Mouse (Mus musculus): Measurements from ENCODE around the gene Suz12. TPM values are rescaled to one million over a fixed set of nuclear protein-coding genes. Genes with fewer than 3 reads are reported as not detected.
"Not testable (repeated sequence)": the region's sequence is repeated elsewhere in the genome, so short reads cannot be mapped to it uniquely, and the experiment has no call there.

The Suz12 gene
- polyA plus RNA-seq, 1 experiment from 2014 or later = 15.8 TPM

DNA sequence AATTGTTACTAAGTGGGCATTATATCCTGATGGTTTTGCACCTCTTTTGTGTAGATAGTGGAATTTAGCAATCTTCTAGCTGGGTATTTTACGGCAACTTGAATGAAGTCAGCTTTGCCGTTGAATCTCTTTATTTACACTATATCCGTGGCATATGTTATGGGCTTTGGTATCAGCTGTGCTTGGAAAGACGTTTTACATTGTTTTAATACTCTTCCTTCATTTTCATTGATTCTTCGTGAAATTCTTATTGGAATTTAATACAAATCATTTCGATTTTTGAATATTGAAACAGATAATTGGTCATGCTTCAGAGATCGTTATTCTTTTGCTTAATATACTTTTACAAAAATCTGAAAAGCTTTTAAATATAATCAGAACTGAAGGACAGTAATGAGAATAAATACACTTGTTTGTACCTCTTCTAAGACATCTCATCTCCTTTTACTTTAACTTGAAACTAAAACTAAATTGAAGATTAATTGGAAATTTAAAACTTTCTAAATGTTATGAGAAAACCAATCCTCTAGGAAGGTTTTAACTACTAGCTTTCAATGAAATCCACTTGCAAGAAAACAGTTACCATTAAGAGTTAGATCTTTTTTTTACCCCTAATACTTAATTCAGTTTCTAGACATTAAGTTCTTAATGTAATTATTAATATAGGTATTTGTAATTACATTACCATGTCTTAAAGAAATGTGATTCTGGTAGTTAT lies 1.5 kb downstream of the Suz12 start:
- no peak for ATAC-seq (ENCODE audit: low read depth)
- Histone ChIP-seq H3K27ac (replicated peaks) (no peak overlapping the region), H3K4me2 (peak overlapping the region; percentile 78), H3K4me3 (peak overlapping the region; percentile 97), H3K9ac (peak overlapping the region; percentile 84), H3K4me1 (replicated peaks) (peaks cover 8% of the 10 kb centered on the region), H3K36me3 (peaks cover 13% of the 10 kb centered on the region), H3K9me3 (no peaks in the 10 kb centered on the region), H3K27me3 (no peaks in the 10 kb centered on the region)
- 6% methylated on average over 7 of the region's 7 CpGs for WGBS

DNA sequence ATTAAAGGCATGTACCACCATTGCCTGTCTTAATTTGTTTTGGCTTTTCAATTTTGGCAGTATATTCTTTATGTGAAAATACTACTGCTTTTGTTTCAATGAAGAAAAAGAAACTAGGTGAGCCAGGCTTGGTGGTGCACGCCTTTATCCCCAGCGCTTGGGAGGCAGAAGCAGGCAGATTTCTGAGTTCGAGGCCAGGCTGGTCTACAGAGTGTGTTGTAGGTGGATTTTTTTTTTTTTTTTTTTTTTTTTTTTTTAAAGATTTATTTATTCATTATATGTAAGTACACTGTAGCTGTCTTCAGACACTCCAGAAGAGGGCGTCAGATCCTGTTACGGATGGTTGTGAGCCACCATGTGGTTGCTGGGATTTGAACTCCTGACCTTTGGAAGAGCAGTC lies 23.6 kb downstream of the Suz12 start:
- H3K9me3 ChIP-seq; H3K27me3 ChIP-seq; H3K27ac ChIP-seq (replicated peaks); H3K9ac ChIP-seq; ATAC-seq (ENCODE audit: low read depth); H3K4me1 ChIP-seq (replicated peaks); H3K4me2 ChIP-seq; H3K4me3 ChIP-seq: not testable (repeated sequence)
- peaks cover 69% of the 10 kb centered on the region for H3K36me3 ChIP-seq
- WGBS = 95% methylated on average over 4 of the region's 5 CpGs

DNA sequence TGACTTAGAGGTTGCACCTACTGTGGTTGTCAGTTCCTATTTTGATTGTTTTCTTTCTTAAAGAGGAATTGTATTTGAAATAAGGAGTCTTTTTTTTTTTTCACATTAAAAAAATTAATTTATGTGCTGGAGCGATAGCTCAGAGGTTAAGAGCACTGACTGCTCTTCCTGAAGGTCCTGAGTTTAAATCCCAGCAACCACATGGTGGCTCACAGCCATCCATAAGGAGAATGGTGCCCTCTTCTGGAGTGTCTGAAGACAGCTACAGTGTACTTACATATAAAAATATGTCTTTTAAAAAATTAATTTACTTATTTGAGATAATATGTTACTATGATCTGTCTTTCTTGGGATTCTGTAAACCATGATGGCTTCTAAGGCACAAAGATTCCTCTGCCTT lies 26.9 kb downstream of the Suz12 start:
- no peaks in the 10 kb centered on the region for H3K27me3 ChIP-seq
- no peaks in the 10 kb centered on the region for H3K9me3 ChIP-seq
- ATAC-seq (ENCODE audit: low read depth) = no peak
- H3K27ac ChIP-seq (replicated peaks) = no peak overlapping the region
- no peak overlapping the region for H3K4me3 ChIP-seq
- H3K36me3 ChIP-seq = peaks cover 66% of the 10 kb centered on the region
- 91% methylated on average over 1 of the region's 1 CpGs for WGBS
- no peak overlapping the region for H3K9ac ChIP-seq
- no peak overlapping the region for H3K4me2 ChIP-seq
- no peaks in the 10 kb centered on the region for H3K4me1 ChIP-seq (replicated peaks)

DNA sequence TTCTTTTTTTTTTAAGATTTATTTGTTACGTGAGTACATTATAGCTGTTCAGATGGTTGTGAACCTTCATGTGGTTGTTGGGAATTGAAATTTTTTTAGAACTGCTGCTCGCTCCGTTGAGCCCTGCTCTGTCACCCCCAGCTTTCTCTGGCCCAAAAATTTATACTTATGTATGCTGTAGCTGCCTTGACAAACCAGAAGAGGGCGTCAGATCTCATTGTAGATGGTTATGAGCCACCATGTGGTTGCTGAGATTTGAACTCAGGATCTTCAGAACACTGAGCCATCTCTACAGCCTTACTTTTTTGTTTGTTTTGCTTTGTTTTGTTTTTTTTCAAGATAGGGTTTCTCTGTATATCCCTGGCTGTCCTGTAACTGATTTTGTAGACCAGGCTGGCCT lies 28.4 kb downstream of the Suz12 start:
- 92% methylated on average over 4 of the region's 4 CpGs for WGBS
- Histone ChIP-seq H3K9me3 (no peaks in the 10 kb centered on the region), H3K36me3 (peaks cover 66% of the 10 kb centered on the region), H3K27ac (replicated peaks) (no peak overlapping the region), H3K9ac (no peak overlapping the region), H3K4me2 (no peak overlapping the region), H3K4me3 (no peak overlapping the region), H3K27me3 (no peaks in the 10 kb centered on the region), H3K4me1 (replicated peaks) (no peaks in the 10 kb centered on the region)
- ATAC-seq (ENCODE audit: low read depth) = no peak

DNA sequence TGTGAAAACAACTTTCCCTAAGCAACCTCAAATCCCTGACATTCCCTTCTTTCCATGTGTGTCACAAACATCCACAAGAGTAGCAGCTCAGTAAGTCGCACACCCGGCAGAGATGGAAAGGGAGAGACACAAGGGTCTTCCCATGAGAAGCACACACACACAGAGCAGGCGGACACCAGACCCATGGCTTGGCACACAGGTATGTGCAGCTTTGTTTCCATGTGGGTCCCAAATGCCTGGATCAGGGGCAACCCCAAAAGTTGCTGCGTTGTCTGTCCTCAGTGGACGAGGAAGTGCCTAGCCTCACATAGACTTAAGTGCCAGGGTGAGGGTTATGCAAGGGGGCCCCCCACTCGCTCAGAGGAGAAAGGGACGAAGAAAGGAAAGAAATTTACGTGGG lies 44.6 kb downstream of the Suz12 start:
- no peaks in the 10 kb centered on the region for H3K4me1 ChIP-seq (replicated peaks)
- no peak overlapping the region for H3K4me2 ChIP-seq
- no peaks in the 10 kb centered on the region for H3K27me3 ChIP-seq
- no peak for ATAC-seq (ENCODE audit: low read depth)
- H3K36me3 ChIP-seq = peaks cover 26% of the 10 kb centered on the region
- H3K9me3 ChIP-seq = no peaks in the 10 kb centered on the region
- H3K27ac ChIP-seq (replicated peaks) = no peak overlapping the region
- WGBS = 78% methylated on average over 8 of the region's 8 CpGs
- no peak overlapping the region for H3K9ac ChIP-seq
- no peak overlapping the region for H3K4me3 ChIP-seq

DNA sequence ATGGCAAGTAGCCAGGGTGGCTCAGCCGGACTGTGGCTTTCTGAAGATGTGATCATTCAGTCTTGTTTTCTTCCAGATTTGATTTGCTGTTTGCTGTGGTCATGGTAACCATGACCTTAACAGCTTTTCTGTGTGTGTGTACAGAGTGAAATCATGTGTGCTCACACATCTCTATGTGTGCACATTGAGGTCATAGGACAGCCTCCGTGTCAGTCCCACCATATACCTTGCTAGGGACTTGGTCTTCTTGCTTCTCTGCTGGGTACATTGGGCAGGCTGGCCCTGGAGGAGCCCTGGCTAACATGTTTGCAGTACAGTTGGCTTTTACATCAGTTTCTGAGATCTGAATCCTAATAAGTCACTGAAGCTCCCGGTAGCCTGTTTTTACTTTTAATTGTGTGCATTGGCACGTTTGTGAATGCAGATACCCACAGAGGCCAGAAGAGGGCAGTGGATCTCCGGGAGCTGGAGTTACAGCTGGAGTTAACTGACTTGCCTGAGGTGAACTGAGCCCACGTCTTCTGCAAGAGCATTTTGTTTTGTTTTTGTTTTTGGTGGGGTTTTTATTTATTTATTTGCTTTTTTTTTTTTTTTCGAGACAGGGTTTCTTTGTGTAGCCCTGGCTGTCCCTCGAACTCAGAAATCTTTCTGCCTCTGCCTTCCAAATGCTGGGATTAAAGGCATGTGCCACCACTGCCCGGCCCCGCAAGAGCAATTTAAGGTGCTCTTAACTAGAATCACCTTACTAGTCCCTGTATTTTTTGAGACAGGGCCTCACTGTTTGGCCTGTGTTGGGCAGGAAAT lies 49.9 kb downstream of the Suz12 start:
- no peaks in the 10 kb centered on the region for H3K4me1 ChIP-seq (replicated peaks)
- H3K36me3 ChIP-seq = peaks cover 4% of the 10 kb centered on the region; the same call in 1 of the 2 replicates
- 57% methylated on average over 10 of the region's 10 CpGs for WGBS
- no peak overlapping the region for H3K4me2 ChIP-seq
- no peak for ATAC-seq (ENCODE audit: low read depth)
- no peak overlapping the region for H3K4me3 ChIP-seq
- no peak overlapping the region for H3K27ac ChIP-seq (replicated peaks)
- no peaks in the 10 kb centered on the region for H3K9me3 ChIP-seq
- H3K9ac ChIP-seq = no peak overlapping the region
- no peaks in the 10 kb centered on the region for H3K27me3 ChIP-seq

DNA sequence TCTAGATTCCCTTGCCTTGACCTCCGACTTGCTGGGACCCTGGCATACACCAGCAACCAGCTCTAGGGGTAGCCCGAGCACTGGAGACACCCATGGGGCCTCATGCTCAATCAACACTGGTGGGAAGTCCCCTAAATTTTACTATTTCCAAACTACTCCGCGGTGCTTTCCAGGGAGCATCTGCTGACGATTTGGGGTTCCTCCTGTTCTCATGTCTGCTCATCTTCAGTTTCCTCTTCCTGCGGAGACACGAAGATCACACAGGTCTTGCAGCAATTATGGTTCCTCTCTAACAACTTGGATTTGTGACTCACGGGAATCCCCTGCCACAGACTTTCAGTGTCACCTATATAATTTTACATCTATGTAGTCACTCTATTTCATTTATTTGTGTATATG lies 50.5 kb downstream of the Suz12 start:
- no peak overlapping the region for H3K4me3 ChIP-seq
- ATAC-seq (ENCODE audit: low read depth) = no peak
- no peaks in the 10 kb centered on the region for H3K27me3 ChIP-seq
- H3K9ac ChIP-seq = no peak overlapping the region
- no peak overlapping the region for H3K4me2 ChIP-seq
- H3K27ac ChIP-seq (replicated peaks) = no peak overlapping the region
- H3K36me3 ChIP-seq = peaks cover 9% of the 10 kb centered on the region
- WGBS = 83% methylated on average over 8 of the region's 8 CpGs
- H3K4me1 ChIP-seq (replicated peaks) = no peaks in the 10 kb centered on the region
- H3K9me3 ChIP-seq = no peaks in the 10 kb centered on the region

DNA sequence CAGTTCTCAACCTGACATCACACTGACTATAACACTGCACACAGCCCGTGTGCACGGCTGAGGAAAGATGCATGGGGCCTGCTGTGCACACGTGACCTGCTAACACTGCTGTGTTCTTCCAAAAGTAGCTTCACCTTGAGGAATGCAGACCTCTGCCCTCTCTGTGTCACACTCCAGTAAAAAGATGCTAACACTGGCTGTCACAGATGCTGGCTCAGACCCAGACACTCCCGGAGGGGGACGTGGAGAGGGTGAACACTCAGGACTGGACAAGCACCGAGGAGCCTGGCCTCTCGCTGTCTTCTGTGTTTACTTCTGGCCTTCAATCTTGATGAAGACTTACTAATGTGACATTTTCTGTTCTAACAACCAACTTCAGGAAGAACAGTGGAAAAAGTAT lies 54.0 kb downstream of the Suz12 start:
- H3K4me1 ChIP-seq (replicated peaks) = no peaks in the 10 kb centered on the region; the same call in 1 of the 2 replicates
- H3K36me3 ChIP-seq = peaks cover 11% of the 10 kb centered on the region
- no peaks in the 10 kb centered on the region for H3K9me3 ChIP-seq
- no peak overlapping the region for H3K27ac ChIP-seq (replicated peaks)
- no peak overlapping the region for H3K9ac ChIP-seq
- ATAC-seq (ENCODE audit: low read depth) = no peak
- H3K4me2 ChIP-seq = no peak overlapping the region
- no peaks in the 10 kb centered on the region for H3K27me3 ChIP-seq
- WGBS = 84% methylated on average over 7 of the region's 7 CpGs
- no peak overlapping the region for H3K4me3 ChIP-seq

DNA sequence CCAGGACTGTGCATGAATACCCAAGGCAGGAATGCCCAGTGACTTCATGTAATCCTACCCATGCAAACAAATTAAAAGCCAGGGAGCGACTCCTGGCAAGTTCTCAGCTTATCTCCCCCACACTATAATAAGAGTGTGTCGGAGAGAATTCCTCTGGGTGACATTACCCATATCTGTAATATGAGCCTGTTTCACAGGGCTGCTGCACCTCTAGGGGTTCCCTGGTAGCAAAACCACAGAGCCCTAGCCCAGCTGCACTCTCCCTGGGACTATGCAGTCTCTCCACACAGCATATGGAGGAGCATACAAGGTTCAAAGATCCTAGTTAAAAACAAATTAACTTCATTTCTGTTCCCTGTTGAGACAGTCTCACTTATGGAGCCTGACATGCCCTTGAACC lies 57.2 kb downstream of the Suz12 start:
- 32% methylated on average over 2 of the region's 2 CpGs for WGBS
- Histone ChIP-seq H3K4me3 (no peak overlapping the region), H3K27ac (replicated peaks) (no peak overlapping the region), H3K9ac (no peak overlapping the region), H3K36me3 (peaks cover 31% of the 10 kb centered on the region), H3K9me3 (no peaks in the 10 kb centered on the region), H3K27me3 (no peaks in the 10 kb centered on the region), H3K4me1 (replicated peaks) (no peaks in the 10 kb centered on the region; the same call in 1 of the 2 replicates), H3K4me2 (no peak overlapping the region)
- no peak for ATAC-seq (ENCODE audit: low read depth)

DNA sequence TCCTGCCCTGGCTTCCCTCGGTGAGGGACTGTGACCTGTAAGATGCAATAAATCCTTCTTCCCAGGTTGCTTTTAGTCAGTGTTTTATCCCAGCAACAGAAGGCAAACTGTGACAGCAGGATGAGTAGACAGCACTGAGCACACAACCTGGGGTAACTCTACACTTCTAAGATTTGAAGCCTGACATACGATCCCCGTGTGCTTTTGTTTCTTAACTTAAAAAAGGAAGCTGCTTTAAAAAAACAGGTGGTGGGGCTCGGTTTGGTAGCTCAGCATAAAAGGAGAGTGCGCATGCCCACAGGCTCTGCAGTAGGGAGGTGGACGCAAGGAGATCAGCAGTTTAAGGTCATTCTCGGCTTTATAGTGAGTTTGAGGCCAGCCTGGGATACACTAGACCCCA lies 59.5 kb downstream of the Suz12 start:
- H3K27ac ChIP-seq (replicated peaks) = no peak overlapping the region
- WGBS = 75% methylated on average over 7 of the region's 7 CpGs
- peaks cover 44% of the 10 kb centered on the region for H3K36me3 ChIP-seq
- no peaks in the 10 kb centered on the region for H3K27me3 ChIP-seq
- no peak for ATAC-seq (ENCODE audit: low read depth)
- no peak overlapping the region for H3K4me3 ChIP-seq
- H3K9me3 ChIP-seq = no peaks in the 10 kb centered on the region
- H3K4me1 ChIP-seq (replicated peaks) = no peaks in the 10 kb centered on the region; the same call in 1 of the 2 replicates
- H3K9ac ChIP-seq = no peak overlapping the region
- no peak overlapping the region for H3K4me2 ChIP-seq

DNA sequence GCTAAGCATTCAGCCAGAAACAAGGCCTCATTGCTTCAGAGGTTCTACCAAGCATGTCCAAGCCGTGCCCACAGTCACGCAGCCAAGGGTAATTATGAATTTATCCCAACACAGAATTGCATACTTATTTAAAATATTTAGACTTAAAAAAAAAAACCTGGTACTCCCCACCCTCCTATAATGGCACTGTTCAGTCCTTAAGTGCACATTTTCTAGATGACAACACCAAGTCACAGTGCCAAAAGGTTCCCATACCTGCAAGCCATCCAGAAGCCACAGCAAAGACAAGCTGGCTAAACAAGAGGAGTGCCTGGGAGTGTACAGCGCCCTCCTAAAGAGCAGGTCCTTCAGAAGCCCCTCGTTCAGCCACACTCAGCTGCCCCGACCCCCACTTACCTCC lies 60.3 kb downstream of the Suz12 start:
- Histone ChIP-seq H3K9ac (no peak overlapping the region), H3K27me3 (no peaks in the 10 kb centered on the region), H3K27ac (replicated peaks) (no peak overlapping the region), H3K36me3 (peaks cover 49% of the 10 kb centered on the region), H3K4me2 (no peak overlapping the region), H3K4me1 (replicated peaks) (no peaks in the 10 kb centered on the region; the same call in 1 of the 2 replicates), H3K9me3 (no peaks in the 10 kb centered on the region), H3K4me3 (no peak overlapping the region)
- ATAC-seq (ENCODE audit: low read depth) = no peak
- WGBS = 92% methylated on average over 5 of the region's 5 CpGs

DNA sequence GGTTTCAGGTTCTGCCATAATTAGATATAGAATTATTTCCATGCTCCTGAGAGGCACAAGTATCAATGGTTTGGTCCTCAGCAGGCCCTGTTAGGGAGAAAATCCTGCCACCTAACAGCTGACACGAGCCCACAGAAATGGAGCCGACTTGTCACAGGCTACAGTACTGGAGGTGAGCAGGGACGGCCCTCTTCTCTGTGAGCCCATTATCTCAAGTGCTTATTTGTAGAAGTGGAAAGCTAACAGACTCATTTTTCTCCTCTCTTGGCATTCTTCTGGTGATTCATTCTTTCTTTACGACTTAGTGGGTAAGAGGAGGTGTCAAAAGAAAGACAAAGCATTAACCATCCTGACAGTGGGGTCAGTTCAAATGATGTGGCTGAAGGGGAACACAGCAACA lies 61.8 kb downstream of the Suz12 start:
- no peaks in the 10 kb centered on the region for H3K9me3 ChIP-seq
- H3K36me3 ChIP-seq = peaks cover 50% of the 10 kb centered on the region
- H3K4me2 ChIP-seq = no peak overlapping the region
- no peaks in the 10 kb centered on the region for H3K27me3 ChIP-seq
- no peak for ATAC-seq (ENCODE audit: low read depth)
- WGBS = 67% methylated on average over 4 of the region's 4 CpGs
- no peak overlapping the region for H3K9ac ChIP-seq
- H3K4me1 ChIP-seq (replicated peaks) = no peaks in the 10 kb centered on the region; the same call in 1 of the 2 replicates
- no peak overlapping the region for H3K27ac ChIP-seq (replicated peaks)
- no peak overlapping the region for H3K4me3 ChIP-seq
